Mouse (Mus musculus): ENCODE measurements around the gene Adam30.

The Adam30 gene

GRCm38 (mm10) chr3:98197711-98198532, 37.5 kb downstream of the Adam30 start:
- DNase-seq, result peak; percentile 87

GRCm38 (mm10) chr3:98199747-98200146, 39.3 kb downstream of the Adam30 start:
- peak; percentile 95 for DNase-seq

- no peak for DNase-seq
Measured at GRCm38 (mm10) chr3:98203282-98203681, 42.9 kb downstream of the Adam30 start.

- DNase-seq, result no peak
Measured at GRCm38 (mm10) chr3:98206977-98207376, 46.5 kb downstream of the Adam30 start.

GRCm38 (mm10) chr3:98209161-98209560, 48.7 kb downstream of the Adam30 start:
- DNase-seq, result no peak

GRCm38 (mm10) chr3:98210860-98211259, 50.4 kb downstream of the Adam30 start:
- no peak for DNase-seq

- DNase-seq, result no peak
Measured at GRCm38 (mm10) chr3:98211301-98212081, 51.1 kb downstream of the Adam30 start.
